Mouse (Mus musculus) neural tube, embryonic 15.5 days (tissue): ENCODE data around the gene Hba-x. TPM values are rescaled to one million over a fixed set of nuclear protein-coding genes. Genes with fewer than 3 reads are reported as not detected.
"Not testable (repeated sequence)": the region's sequence is repeated elsewhere in the genome, so short reads cannot be mapped to it uniquely, and the experiment has no call there.

ENCODE experiments used
- ATAC-seq: fragments of 200-750 bp; cut with Nextera tagmentation; 2 replicates; pipeline ENCODE4 v1.8.0; 2017; ENCODE audit warnings: mild to moderate bottlenecking, moderate TSS enrichment, moderate library complexity; ENCODE audit not compliant: low FRiP score
- H3K27ac ChIP-seq: fragments of 300-500 bp; sonication (generic); replicated peaks from 2 replicates; pipeline ENCODE4 v1.5.1; 2015; ENCODE audit warnings: mild to moderate bottlenecking, inconsistent platforms
- H3K27me3 ChIP-seq: fragments of 300-500 bp; sonication (generic); replicated peaks from 2 replicates; pipeline ENCODE4 v1.6.1; 2015; ENCODE audit warnings: inconsistent platforms
- H3K36me3 ChIP-seq: fragments of 300-500 bp; sonication (generic); 2 replicates; pipeline ENCODE4 v1.6.1; 2015; ENCODE audit warnings: inconsistent platforms
- H3K4me1 ChIP-seq: fragments of 300-500 bp; sonication (generic); 2 replicates; pipeline ENCODE4 v1.6.1; 2015; ENCODE audit warnings: inconsistent platforms
- H3K4me2 ChIP-seq: fragments of 300-500 bp; sonication (generic); 2 replicates; pipeline ENCODE4 v1.6.1; 2015; ENCODE audit warnings: inconsistent platforms, mild to moderate bottlenecking, moderate library complexity
- H3K4me3 ChIP-seq: fragments of 300-500 bp; sonication (generic); replicated peaks from 2 replicates; pipeline ENCODE4 v1.5.1; 2015; ENCODE audit warnings: mild to moderate bottlenecking, inconsistent platforms
- H3K9ac ChIP-seq: fragments of 300-500 bp; sonication (generic); replicated peaks from 2 replicates; pipeline ENCODE4 v1.6.1; 2015; ENCODE audit warnings: mild to moderate bottlenecking, inconsistent platforms
- H3K9me3 ChIP-seq: fragments of 300-500 bp; sonication (generic); replicated peaks from 2 replicates; pipeline ENCODE4 v1.6.1; 2016; ENCODE audit warnings: inconsistent platforms
- WGBS: fragments of 180-500 bp; shearing (Covaris S2); methylation state at CpG from one replicate; pipeline ENCODE4 v1.1.7; 2015; ENCODE audit warnings: mixed read lengths; 5-methylcytosine and 5-hydroxymethylcytosine counted together
- polyA plus RNA-seq: library from polyadenylated mRNA; unstranded; fragments of >200 nt; fragmentation: Nextera tagmentation; extraction: Ambion mirVana; gene quantifications from 2 replicates; pipeline ENCODE4 v1.2.1, GENCODE M21; 2015

Hba-x gene
- polyA plus RNA-seq, 1 experiment from 2014 or later: 50.2 TPM

DNA sequence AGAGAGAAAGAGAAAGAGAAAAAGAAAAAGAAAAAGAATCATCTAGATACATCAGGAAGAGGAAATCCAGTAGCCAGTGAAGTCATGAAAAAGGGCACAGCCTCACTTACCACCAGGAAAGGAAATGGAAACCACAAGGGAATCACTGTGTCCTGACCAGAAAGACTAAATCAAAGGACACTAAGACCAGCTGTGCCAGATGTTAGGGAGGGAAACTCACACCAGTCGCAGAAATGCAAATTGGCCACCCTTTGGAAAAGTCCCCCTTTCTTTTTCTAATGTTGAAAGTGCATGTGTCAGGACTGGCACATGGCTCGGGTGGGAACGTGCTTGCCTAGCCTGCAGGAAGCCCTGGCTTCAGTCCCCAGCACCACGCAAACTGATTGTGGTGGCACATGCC is 5.0 kb upstream of the Hba-x start:
- Histone ChIP-seq H3K9ac (no peak overlapping the region), H3K36me3 (no peaks in the 10 kb centered on the region), H3K4me2 (no peak overlapping the region), H3K27me3 (0 out of 2 replicates have a peak, but pooled peaks cover under 1% of the 10 kb centered on the region), H3K27ac (no peak overlapping the region), H3K4me1 (peaks cover 13% of the 10 kb centered on the region), H3K9me3 (no peaks in the 10 kb centered on the region), H3K4me3 (no peak overlapping the region)
- no peak for ATAC-seq
- 61% methylated on average over 4 of the region's 4 CpGs for WGBS

DNA sequence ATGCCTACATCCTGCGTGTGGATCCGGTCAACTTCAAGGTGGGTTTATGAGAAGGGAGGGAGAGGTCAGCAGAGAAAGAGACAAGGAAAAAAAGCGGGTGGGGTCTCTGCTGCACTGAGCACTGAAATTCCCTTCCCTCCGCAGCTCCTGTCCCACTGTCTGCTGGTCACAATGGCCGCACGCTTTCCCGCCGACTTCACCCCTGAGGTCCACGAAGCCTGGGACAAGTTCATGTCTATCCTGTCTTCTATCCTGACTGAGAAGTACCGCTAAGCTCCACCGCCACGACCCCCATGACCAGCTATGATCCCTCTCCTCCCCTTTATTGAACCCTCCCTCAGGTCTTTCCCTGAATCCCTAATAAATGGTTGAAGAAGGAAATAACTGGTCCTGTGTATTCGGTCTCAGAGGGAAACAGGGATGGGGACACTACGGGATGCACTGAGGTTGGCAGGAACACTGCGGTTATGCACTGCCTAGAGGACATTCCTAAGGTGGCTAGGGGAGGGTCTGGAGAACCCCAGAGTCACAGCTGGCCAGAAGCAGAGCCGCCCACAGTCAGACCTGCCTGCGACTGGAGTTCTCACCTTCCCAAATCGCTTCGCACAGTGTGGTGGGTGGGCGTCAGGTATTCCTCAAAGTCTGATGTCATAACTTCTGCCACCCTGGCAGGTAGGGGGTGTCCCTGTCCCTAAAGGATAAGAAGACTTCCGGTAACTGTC is 1.7 kb downstream of the Hba-x start:
- H3K4me1 ChIP-seq: no peaks in the 10 kb centered on the region
- ATAC-seq: no peak
- H3K4me3 ChIP-seq: no peak overlapping the region
- no peak overlapping the region for H3K9ac ChIP-seq
- H3K9me3 ChIP-seq: no peaks in the 10 kb centered on the region
- WGBS: 75% methylated on average over 21 of the region's 21 CpGs
- no peak overlapping the region for H3K4me2 ChIP-seq
- H3K27ac ChIP-seq: no peak overlapping the region
- H3K27me3 ChIP-seq: peaks cover 5% of the 10 kb centered on the region; the same call in 1 of the 2 replicates
- no peaks in the 10 kb centered on the region for H3K36me3 ChIP-seq

DNA sequence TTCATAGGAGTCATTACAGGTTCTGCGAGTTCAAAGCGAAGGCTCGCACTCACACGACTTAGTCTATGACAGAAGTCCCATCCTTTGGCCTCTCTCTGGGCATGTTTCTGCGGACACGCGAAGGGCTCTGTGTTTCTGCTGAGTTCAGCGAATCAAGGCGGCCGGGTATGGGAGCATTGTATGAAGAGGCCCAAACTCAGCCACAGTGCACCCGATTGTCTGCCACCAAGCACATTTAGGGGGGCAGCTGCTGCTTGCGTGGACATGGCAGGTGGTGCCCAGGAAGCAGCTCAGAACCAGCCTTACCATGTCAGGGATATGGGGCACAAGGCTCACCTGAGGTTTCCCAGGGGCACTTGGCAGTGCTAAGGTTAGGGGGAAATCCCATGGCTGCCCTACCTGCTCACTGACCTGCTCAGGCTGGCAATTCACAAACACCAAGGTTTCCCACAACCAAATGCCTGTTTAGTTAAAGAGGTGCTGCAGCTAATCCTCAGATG is 2.3 kb downstream of the Hba-x start:
- Histone ChIP-seq H3K4me1 (no peaks in the 10 kb centered on the region), H3K9ac (no peak overlapping the region), H3K27ac (no peak overlapping the region), H3K4me2 (no peak overlapping the region), H3K4me3 (no peak overlapping the region), H3K27me3 (peaks cover 5% of the 10 kb centered on the region; the same call in 1 of the 2 replicates), H3K36me3 (no peaks in the 10 kb centered on the region), H3K9me3 (no peaks in the 10 kb centered on the region)
- WGBS: 85% methylated on average over 12 of the region's 12 CpGs
- ATAC-seq: no peak

DNA sequence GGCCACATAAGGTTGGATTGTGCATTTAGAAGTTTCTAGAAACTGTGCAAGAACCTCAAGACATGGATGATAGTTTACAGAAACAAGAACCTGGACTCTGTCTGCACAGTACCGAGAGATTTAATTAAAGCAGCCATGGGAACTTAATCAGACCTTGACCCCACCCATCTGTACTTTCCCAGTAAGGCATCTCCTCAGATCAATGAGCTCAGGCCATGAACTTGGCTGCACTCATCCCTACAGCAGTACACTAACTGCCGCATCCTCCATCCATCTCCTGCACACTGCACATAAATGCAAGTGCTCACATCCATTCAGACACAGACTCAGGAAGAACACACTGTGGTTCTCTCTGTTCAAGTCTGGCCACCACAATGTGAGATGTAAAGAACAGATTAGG is 4.4 kb downstream of the Hba-x start:
- WGBS: 80% methylated on average over 2 of the region's 2 CpGs
- H3K4me3 ChIP-seq: no peak overlapping the region
- no peak overlapping the region for H3K27ac ChIP-seq
- no peak overlapping the region for H3K4me2 ChIP-seq
- no peaks in the 10 kb centered on the region for H3K9me3 ChIP-seq
- H3K36me3 ChIP-seq: no peaks in the 10 kb centered on the region
- H3K9ac ChIP-seq: no peak overlapping the region
- H3K27me3 ChIP-seq: peaks cover 5% of the 10 kb centered on the region; the same call in 1 of the 2 replicates
- ATAC-seq: no peak
- H3K4me1 ChIP-seq: no peaks in the 10 kb centered on the region

DNA sequence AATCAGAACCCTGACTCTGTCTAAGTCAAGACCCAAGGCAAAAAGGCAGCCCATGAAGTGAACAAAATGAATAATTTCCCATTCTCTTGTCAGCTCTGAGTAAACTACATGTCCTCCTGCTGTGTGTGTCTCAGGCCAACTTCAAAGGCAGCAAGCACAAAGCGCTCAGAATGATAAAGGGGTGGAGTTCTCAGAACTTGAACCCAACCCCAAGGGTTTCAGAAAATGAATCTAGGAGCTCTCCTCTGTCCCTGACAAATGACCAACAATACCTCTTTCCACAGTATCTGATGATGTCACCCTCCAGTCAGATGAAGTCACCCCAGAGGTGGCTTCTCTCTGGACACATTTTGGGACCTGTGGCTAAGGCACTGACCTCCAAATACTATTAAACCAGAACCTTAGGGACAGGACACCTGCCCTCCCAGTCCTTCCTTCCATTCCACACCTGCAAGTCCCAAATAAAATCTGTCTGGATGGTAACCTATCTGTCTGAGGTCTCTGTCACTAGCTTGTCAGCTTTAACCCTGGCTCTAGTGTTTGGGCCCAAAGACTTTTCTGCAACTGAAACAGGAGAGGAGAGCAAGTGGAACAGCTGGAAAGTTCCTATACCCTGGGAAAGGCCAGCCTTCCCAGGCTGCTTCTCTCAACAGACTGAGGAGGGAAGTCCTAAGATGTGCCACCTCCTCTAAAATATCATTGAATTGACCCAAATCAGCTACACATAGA is 5.4 kb downstream of the Hba-x start:
- 74% methylated on average over 1 of the region's 1 CpGs for WGBS
- ATAC-seq: no peak
- no peak overlapping the region for H3K27ac ChIP-seq
- H3K4me3 ChIP-seq: no peak overlapping the region
- H3K4me2 ChIP-seq: no peak overlapping the region
- H3K27me3 ChIP-seq: peaks cover 1% of the 10 kb centered on the region; the same call in 1 of the 2 replicates
- no peaks in the 10 kb centered on the region for H3K4me1 ChIP-seq
- no peak overlapping the region for H3K9ac ChIP-seq
- no peaks in the 10 kb centered on the region for H3K36me3 ChIP-seq
- H3K9me3 ChIP-seq: no peaks in the 10 kb centered on the region

DNA sequence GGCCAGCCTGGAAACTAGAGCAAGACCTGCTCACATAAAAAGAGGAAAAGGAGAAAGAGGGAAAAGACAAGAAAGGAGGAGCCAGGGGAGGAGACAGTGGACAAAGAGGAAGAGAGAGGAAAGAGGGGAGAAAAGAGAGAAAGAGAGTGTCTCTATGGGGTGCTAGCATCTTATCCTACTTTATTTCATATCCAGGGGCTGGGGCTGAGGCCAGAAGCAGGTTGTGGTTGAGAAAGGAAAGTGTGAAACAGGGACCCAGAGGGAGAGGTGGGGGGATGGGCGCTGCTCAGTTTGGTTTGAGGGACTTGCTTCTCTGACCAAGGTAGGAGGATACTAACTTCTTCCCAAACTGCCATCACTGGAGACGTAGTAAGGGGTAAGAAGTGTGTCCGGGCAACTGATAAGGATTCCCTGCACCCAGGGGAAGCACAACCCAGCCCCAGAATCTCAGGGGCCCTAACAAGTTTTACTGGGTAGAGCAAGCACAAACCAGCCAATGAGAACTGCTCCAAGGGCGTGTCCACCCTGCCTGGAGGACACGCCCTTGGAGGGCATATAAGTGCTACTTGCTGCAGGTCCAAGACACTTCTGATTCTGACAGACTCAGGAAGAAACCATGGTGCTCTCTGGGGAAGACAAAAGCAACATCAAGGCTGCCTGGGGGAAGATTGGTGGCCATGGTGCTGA is 7.0 kb downstream of the Hba-x start, which contains the start of gene Hba-a1:
TSS of gene Hba-a1 (plus strand) at position 421 of the 687 bp plus-strand sequence.
- not testable (repeated sequence) for ATAC-seq, H3K27ac ChIP-seq, H3K9ac ChIP-seq, H3K9me3 ChIP-seq, H3K4me2 ChIP-seq, H3K4me1 ChIP-seq, H3K4me3 ChIP-seq, H3K36me3 ChIP-seq, H3K27me3 ChIP-seq
- 67% methylated on average over 1 of the region's 5 CpGs for WGBS

DNA sequence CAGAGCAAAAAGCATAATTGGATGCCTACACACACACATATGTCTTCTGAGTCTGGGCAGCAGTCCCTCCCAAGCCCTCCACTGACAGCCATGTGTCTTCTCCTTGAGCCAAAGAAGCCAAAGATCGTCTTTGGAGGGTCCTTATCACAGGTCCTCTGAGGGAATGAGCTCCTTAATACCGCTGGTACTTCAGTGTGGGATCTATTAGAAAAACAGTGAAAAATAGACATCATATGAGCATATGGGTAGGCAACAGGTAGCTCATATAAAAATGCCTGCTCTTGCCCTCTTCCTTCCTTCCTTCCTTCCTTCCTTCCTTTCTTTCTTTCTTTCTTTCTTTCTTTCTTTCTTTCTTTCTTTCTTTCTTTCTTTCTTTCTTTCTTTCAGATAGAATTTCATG is 8.4 kb downstream of the Hba-x start:
- H3K9ac ChIP-seq, H3K4me1 ChIP-seq, ATAC-seq, H3K4me3 ChIP-seq, H3K27ac ChIP-seq, H3K4me2 ChIP-seq, H3K9me3 ChIP-seq, H3K27me3 ChIP-seq, H3K36me3 ChIP-seq: not testable (repeated sequence)
- 72% methylated on average over 2 of the region's 2 CpGs for WGBS

DNA sequence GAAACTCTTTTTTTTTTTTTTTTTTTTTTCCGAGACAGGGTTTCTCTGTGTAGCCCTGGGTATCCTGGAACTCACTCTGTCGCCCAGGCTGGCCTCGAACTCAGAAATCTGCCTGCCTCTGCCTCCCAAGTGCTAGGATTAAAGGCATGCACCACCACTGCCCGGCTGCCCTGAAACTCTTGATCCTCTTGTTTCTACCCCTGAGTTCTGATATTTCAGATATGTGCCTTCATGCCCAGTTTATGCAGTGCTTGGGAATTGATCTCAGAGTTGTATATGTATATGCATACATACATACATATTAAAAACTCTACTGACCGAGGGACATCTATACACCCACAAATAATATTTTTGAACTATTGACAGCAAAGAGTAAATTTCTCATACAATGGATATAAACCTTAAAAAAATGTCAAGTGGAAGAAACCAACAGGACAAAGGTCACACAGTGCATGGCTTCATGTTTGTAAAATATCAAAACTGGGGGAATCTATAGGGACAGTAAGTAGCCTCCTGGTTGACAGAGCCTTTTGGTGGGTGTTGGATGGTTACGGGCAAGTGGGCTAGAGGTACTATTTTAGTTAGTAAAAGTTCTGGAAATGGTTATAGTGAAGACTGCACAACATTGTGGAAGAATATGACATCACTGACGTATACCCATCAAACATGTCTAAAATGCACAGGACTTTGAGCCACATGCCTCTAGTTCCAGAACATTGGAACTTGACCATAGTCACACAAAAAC is 9.0 kb downstream of the Hba-x start:
- H3K27ac ChIP-seq: no peak overlapping the region
- H3K4me1 ChIP-seq: no peaks in the 10 kb centered on the region
- 84% methylated on average over 7 of the region's 7 CpGs for WGBS
- H3K27me3 ChIP-seq: no peaks in the 10 kb centered on the region; the same call in 1 of the 2 replicates
- H3K36me3 ChIP-seq: no peaks in the 10 kb centered on the region
- ATAC-seq: no peak
- H3K4me2 ChIP-seq: no peak overlapping the region
- no peaks in the 10 kb centered on the region for H3K9me3 ChIP-seq
- H3K4me3 ChIP-seq: no peak overlapping the region
- H3K9ac ChIP-seq: no peak overlapping the region

DNA sequence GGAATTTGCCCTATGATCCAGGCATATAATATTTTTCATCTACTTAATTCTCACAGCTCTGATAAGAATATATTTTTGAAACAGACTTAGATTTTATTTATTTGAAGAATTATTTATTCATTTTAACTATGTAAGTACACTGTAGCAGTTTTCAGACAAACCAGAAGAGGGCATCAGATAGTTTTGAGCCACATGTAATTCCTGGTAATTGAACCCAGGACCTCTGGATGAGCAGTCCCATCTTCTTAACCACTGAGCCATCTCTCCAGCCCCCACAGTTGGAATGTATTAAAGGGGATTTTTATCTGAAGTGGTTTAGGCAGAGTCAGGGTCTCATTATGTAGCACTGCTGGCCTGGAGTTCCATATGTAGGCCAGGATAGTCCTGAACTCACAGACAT is 9.7 kb downstream of the Hba-x start:
- H3K9ac ChIP-seq, H3K36me3 ChIP-seq, H3K4me1 ChIP-seq, H3K27ac ChIP-seq, H3K4me3 ChIP-seq, H3K27me3 ChIP-seq, H3K4me2 ChIP-seq, ATAC-seq, H3K9me3 ChIP-seq: not testable (repeated sequence)

DNA sequence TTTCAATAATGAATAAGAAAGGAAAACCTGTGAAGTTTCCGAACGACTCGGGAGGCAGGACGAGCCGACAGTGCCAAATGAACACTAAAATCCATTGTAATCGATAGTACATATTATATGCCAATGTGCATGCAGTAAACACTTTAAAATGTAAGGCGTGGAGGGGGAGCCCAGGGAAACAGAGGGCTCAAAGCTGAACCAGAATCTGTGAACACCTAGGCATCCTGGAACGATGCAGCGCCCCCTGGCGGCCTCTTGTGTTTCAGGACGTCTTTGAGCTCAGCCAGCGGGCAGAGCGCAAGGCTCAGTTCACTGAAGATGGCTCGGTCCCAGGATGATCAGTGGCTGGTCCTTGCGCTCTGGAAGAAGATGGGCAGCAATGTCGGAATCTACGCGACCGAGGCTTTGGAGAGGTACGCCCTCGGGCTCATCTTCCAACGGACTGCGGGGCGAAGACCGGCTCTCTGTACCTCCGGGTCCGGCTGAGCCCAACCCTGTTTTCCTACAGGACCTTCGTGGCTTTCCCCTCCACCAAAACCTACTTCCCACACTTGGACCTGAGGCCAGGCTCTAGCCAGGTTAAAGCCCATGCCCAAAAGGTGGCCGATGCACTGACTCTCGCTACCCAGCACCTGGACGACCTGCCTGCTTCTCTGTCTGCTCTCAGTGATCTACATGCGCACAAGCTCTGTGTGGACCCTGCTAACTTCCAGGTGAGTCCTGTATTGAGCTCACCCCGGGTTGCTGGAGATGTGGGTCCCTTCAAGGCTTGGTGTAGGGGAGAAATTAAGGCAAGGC is 10.7 kb downstream of the Hba-x start, which contains the start of gene Hbq1b:
TSS of gene Hbq1b (plus strand) at position 271 of the 798 bp plus-strand sequence.
- not testable (repeated sequence) for H3K4me1 ChIP-seq, H3K36me3 ChIP-seq, H3K27ac ChIP-seq, H3K9me3 ChIP-seq, H3K27me3 ChIP-seq
- H3K4me2 ChIP-seq: peak within 1 kb of the TSS; percentile 64
- 0 out of 2 replicates have a peak within 1 kb of the TSS, but pooled peaks have one; percentile 17 for H3K9ac ChIP-seq
- WGBS: 22% methylated on average over 30 of the region's 33 CpGs
- ATAC-seq: peak; percentile 88
- H3K4me3 ChIP-seq: peak within 1 kb of the TSS; percentile 36
